16 mouse cellular contexts compared by ENCODE assay signal in the genomic region with DNA sequence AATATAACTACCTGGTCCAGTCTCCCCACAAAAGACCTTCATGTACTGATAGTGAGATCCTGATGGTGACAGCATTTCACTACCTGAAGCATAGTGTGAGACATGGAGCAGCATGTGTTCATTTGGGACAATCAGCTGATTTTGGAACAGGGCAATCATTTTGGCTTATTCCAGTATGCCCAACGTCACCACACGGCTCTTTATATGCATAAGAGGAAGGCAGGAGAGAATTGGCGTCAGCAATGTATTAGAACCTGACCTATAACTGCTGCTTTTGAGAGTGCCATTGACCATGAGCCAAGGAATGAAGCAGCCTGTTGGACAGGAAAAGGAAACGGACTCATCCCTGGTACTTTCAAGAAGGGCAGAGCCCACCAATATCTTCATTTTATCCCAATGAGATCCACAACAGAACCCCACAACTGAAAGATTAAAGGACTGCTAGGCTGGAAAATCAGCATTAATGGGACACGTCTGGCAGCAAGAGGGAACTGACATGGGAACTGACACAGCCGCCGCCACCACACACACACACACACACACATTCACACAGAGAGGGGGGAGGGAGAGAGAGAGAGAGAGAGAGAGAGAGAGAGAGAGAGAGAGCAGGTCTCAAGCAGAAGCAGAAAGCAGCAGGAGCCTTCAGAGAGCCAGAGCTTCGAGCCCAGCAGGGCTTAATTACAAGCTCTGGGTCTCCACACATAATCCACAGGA.
DNase-seq lines count a peak whose midpoint lies in the region; ATAC-seq lines count a peak whose summit lies in the region.
"Had no signal": no experiment of that assay in that cellular context is flagged by ENCODE, and none has a peak within 500 bp of the region (broad histone marks: within the 10 kb centered on the region; RNA-seq: fewer than 3 reads in every experiment).

No protein-coding gene starts in this region.

- peak; percentile 8 for DNase-seq in forebrain, embryonic 14.5 days (ENCODE audit: low spot score)
- no peak for DNase-seq in forebrain, embryonic 11.5 days (ENCODE audit: low spot score)
- DNase-seq in MN1 (ENCODE audit: low spot score): peak; percentile 31
- peak; percentile 62 for DNase-seq in cerebellum, adult 9-11 months
- DNase-seq in limb, embryonic 10.5 days (ENCODE audit: low spot score): no peak
- no peak for DNase-seq in adrenal gland, adult (ENCODE audit: inconsistent age in 2 of 2, low spot score in 1 of 2)
- DNase-seq: adrenal gland, adult 8-10 months; B cell, adult 2 months; gastrocnemius, postnatal 14 days; lung, postnatal 36 days had no signal

- H3K27me3 ChIP-seq in forebrain, embryonic 14.5 days (replicated peaks; ENCODE audit: control insufficient read depth, insufficient read depth, low read length): no peaks in the 10 kb centered on the region
- no peaks in the 10 kb centered on the region for H3K27me3 ChIP-seq in forebrain, embryonic 11.5 days (ENCODE audit: control insufficient read depth, insufficient read depth, low read length)
- H3K27me3 ChIP-seq in limb, embryonic 10.5 days (ENCODE audit: low read depth, poor library complexity, severe bottlenecking): no peaks in the 10 kb centered on the region
- no peaks in the 10 kb centered on the region for H3K27me3 ChIP-seq in kidney, embryonic 16.5 days (ENCODE audit: insufficient read depth, low read length)

- no peak overlapping the region; the same call in 1 of the 2 replicates for H3K27ac ChIP-seq in forebrain, embryonic 14.5 days (ENCODE audit: low read depth, low read length)
- no peak overlapping the region for H3K27ac ChIP-seq in forebrain, embryonic 11.5 days (ENCODE audit: low read depth, low read length)
- 0 out of 2 replicates have a peak overlapping the region, but pooled peaks have one; percentile 7 for H3K27ac ChIP-seq in limb, embryonic 10.5 days
- H3K27ac ChIP-seq in kidney, embryonic 16.5 days (ENCODE audit: low read length): no peak overlapping the region
- H3K27ac ChIP-seq: kidney, postnatal 0 days; liver, embryonic 14.5 days had no signal

- no peak overlapping the region for H3K4me3 ChIP-seq in forebrain, embryonic 14.5 days (ENCODE audit: low read depth, low read length)
- H3K4me3 ChIP-seq in forebrain, embryonic 11.5 days (ENCODE audit: low read depth, low read length): no peak overlapping the region
- H3K4me3 ChIP-seq in limb, embryonic 10.5 days: no peak overlapping the region
- H3K4me3 ChIP-seq in kidney, embryonic 16.5 days (ENCODE audit: low read length): no peak overlapping the region
- H3K4me3 ChIP-seq: erythroblast, embryonic 14.5 days had no signal

- no peaks in the 10 kb centered on the region for H3K36me3 ChIP-seq in forebrain, embryonic 14.5 days (ENCODE audit: control insufficient read depth, insufficient read depth, low read length)
- H3K36me3 ChIP-seq in forebrain, embryonic 11.5 days (ENCODE audit: control insufficient read depth, insufficient read depth, low read length): no peaks in the 10 kb centered on the region
- no peaks in the 10 kb centered on the region for H3K36me3 ChIP-seq in limb, embryonic 10.5 days
- no peaks in the 10 kb centered on the region for H3K36me3 ChIP-seq in kidney, embryonic 16.5 days (ENCODE audit: insufficient read depth, low read length)

- H3K9ac ChIP-seq in forebrain, embryonic 14.5 days (ENCODE audit: low read length): no peak overlapping the region
- no peak overlapping the region for H3K9ac ChIP-seq in forebrain, embryonic 11.5 days (ENCODE audit: low read length)
- H3K9ac ChIP-seq in kidney, embryonic 16.5 days (replicated peaks; ENCODE audit: low read length): no peak overlapping the region
- H3K9ac ChIP-seq: liver, embryonic 14.5 days had no signal

- no peaks in the 10 kb centered on the region; the same call in 1 of the 2 replicates for H3K4me1 ChIP-seq in forebrain, embryonic 14.5 days (ENCODE audit: control insufficient read depth, insufficient read depth, low read length)
- no peaks in the 10 kb centered on the region for H3K4me1 ChIP-seq in forebrain, embryonic 11.5 days (replicated peaks; ENCODE audit: control insufficient read depth, insufficient read depth, low read length)
- H3K4me1 ChIP-seq in limb, embryonic 10.5 days: peaks cover 28% of the 10 kb centered on the region
- peaks cover 29% of the 10 kb centered on the region for H3K4me1 ChIP-seq in kidney, embryonic 16.5 days (ENCODE audit: insufficient read depth, low read length)

- H3K4me2 ChIP-seq in forebrain, embryonic 14.5 days (ENCODE audit: low read length): no peak overlapping the region
- no peak overlapping the region for H3K4me2 ChIP-seq in forebrain, embryonic 11.5 days (ENCODE audit: low read depth, low read length, severe bottlenecking)
- no peak overlapping the region for H3K4me2 ChIP-seq in kidney, embryonic 16.5 days (replicated peaks; ENCODE audit: low read depth, low read length)
- H3K4me2 ChIP-seq: heart, embryonic 11.5 days had no signal

- H3K9me3 ChIP-seq in forebrain, embryonic 14.5 days (replicated peaks; ENCODE audit: control insufficient read depth, low read length): no peaks in the 10 kb centered on the region
- H3K9me3 ChIP-seq in forebrain, embryonic 11.5 days (ENCODE audit: control insufficient read depth, low read length): no peaks in the 10 kb centered on the region
- no peaks in the 10 kb centered on the region for H3K9me3 ChIP-seq in limb, embryonic 10.5 days (replicated peaks)
- no peaks in the 10 kb centered on the region for H3K9me3 ChIP-seq in kidney, embryonic 16.5 days (ENCODE audit: low read length)

- 60% methylated on average over 8 of the region's 8 CpGs for WGBS in forebrain, embryonic 14.5 days
- 68% methylated on average over 8 of the region's 8 CpGs for WGBS in forebrain, embryonic 11.5 days
- WGBS in limb, embryonic 10.5 days: 68% methylated on average over 8 of the region's 8 CpGs
- 70% methylated on average over 8 of the region's 8 CpGs for WGBS in kidney, embryonic 16.5 days

- ATAC-seq in forebrain, embryonic 14.5 days: no peak
- ATAC-seq in forebrain, embryonic 11.5 days (replicated peaks; ENCODE audit: low FRiP score): no peak
- ATAC-seq in monocyte, adult 5-6 weeks (replicated peaks; ENCODE audit: insufficient number of reproducible peaks, low FRiP score, low TSS enrichment, poor library complexity, severe bottlenecking): no peak
- ATAC-seq in kidney, embryonic 16.5 days (ENCODE audit: low FRiP score, low TSS enrichment): no peak

Comparison
In these comparisons a context has a peak if more than half of its experiments do, and no peak if none do; other contexts are left out.
1. DNase-seq: peak in forebrain, embryonic 14.5 days (single experiment), MN1 (single experiment) and cerebellum, adult 9-11 months (single experiment); none in forebrain, embryonic 11.5 days (single experiment), limb, embryonic 10.5 days (single experiment) and adrenal gland, adult (0 of 2).